Mouse (Mus musculus) CD4-positive helper T cell, adult 2 months (primary cell): ENCODE measurements around the gene Rlim.

Experiments
- DNase-seq: peaks from one replicate; pipeline ENCODE4 v3.0.0-alpha.2; 2012; ENCODE audit warnings: low read depth, missing footprints, low spot score

Gene Rlim

GRCm38 (mm10) chrX:103981169-103981689, at the start of gene Rlim:
Gene Rlim, minus strand, starts transcription at chrX:103981284.
- peak; percentile 96 for DNase-seq

DNA sequence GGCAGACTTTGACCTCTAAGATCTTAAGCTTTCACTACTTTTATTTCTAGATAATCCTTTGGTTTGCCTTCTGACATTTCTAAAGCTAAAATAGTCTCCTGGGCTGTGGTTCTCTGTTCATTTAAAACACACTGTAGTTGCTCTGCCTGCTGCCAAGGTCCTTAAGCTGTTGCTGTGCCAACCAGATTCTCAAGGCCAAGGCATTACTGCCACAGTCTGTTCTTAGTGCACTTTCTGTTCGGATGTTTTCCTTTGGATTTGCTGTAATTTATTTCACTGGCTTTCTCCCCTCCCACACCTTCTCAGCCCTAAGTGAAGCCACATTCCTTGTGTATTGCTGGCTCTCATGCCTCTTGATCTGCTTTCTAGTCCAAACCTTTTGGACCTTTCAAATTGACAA, 36.1 kb upstream of the Rlim start:
- no peak for DNase-seq

DNA sequence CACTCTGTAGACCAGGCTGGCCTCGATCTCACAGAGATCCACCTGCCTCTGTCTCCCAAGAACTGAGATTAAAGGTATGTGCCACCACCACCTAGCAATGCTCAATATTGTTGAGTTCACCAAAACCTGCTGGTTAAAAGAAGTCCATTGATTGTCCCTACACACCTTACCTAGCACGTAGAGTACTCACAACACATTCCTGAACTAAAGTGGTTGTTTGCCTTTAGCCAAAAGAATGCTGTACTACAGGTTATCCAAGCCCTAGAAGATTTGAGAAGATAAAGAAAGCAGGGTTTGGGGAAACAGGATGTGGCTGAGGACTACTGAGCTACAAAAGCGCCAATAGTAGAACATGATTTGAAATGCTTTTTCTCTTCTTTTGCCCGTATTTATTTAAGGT, 34.0 kb upstream of the Rlim start:
- no peak for DNase-seq

GRCm38 (mm10) chrX:104013318-104013811, 32.3 kb upstream of the Rlim start:
- no peak for DNase-seq

DNA sequence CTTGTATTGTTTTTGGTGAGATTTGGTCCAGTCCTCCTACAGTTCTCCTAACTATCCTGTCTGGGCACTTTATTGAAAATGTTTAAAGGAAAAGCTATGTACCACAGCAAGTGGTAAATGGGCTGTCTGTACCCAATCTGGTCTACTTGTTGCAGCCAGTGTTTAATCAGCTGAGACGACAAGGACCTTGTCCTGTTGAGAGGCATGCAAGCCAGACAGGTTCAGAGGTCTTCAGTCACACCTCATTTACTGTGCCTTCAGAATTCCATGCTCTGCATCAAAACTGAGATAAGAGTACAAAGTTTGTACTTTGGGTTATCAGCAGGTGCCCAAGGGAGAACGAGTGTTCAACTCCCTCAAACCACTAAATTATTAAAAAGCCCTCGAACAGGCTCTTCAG, 13.7 kb upstream of the Rlim start:
- no peak for DNase-seq

- no peak for DNase-seq
Measured at GRCm38 (mm10) chrX:103993864-103994263, 12.8 kb upstream of the Rlim start.

DNA sequence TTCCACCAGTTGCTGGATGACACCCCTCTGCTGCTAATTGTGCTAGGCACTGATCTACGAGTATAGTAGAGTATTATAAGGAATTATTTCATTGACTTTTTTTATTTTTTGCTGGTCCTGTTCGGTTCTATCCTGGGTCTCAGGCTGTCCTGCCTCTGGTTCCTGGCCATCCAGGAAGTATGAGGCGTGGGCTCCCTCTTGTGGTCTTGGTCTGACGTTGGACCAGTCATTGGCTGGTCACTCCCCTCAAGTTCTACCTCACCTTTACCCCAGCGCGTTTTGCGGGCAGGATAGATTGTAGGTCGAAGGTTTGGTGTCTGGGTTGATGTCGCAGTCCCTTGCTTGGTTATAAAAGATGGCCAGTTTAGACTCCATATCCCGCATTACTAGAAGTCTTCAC, 10.6 kb upstream of the Rlim start:
- DNase-seq, result no peak

DNA sequence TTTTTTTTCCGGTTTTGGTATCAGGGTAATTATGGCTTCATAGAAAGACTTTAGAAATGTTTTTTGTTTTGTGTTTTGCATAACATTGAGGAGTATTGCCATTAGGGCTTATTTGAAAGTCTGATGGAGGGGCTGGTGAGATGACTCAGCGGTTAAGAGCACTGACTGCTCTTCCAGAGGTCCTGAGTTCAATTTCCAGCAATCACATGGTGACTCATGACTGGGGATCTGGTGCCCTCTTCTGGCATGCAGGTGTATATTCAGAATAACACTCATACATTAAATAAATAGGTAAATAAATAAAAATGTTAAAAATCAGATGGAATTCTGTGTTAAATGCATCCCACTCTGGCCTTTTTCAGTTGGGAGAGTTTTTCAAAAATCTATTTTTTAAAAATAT, 9.3 kb upstream of the Rlim start:
- peak; percentile 39 for DNase-seq

GRCm38 (mm10) chrX:103987215-103987964, 6.3 kb upstream of the Rlim start:
- DNase-seq, result no peak

DNA sequence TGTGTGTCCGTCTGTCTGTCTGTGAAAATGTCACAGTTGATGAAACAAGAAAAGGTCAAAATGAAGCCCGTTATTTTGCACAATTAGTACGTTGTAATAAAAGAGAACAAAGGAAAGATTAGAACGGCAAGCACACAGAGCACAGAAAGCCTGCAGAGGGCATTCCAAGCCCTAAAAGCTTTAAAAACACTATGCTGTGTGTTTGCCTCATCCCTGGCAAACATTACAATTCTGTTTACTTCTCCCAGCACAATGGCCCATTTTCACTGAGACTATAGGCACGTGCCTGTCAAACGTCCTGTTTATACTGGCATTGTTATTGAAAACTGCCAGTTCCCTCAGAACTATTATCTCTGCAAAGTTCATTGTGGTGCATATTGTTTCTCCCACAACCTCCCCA, 5.1 kb upstream of the Rlim start:
- DNase-seq, result no peak

DNA sequence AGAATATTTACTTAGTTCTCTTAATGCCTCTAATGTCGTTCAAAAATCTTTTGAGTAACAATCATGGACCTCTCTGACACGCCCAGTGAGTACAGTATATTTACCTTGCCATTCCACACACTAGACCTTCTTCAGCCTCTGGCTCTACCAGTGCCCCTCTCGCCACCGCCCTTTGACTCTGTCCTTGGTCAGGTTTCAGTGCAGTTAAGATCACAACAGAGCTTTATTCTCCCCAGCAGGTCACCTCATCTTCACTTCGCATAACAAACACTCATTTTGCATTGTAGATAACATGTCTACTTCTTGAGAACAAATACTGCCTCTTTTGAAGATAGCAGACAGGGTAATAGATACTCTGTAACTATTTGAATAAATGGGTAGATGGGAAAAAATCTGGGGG, 3.9 kb upstream of the Rlim start:
- no peak for DNase-seq

- no peak for DNase-seq
Measured at GRCm38 (mm10) chrX:103981806-103982205, 722 bp upstream of the Rlim start.

DNA sequence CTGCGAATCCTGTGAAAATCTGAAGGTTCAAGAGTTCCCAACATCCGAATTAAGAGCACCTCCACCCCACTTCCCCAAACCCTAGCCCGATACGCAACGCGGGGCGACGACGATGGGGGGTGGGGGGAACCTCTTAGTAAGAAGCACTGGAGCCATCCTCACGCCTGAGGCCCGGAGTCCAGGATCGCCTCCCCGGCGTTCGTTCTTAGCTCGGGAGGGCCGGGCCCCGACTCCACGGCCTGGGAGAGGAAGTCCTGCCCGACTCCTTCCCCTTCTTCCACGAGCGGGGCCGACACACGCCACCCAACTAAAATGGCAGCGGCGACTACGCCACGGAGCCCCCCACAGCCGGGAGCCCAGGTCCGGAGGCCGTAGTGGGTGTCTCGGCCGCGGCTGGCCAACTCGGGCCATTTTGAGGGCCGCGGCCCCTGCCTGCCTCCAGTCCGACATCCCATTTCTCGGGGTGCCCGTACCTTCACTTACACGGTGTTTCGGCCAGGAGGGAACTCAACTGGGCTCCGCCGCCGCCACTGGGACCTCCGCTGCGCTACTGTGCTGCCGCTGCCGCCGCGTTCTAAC, 405 bp downstream of the Rlim start:
- peak; percentile 64 for DNase-seq

GRCm38 (mm10) chrX:103980036-103980435, 1.0 kb downstream of the Rlim start:
- peak; percentile 46 for DNase-seq

GRCm38 (mm10) chrX:103939701-103940100, 41.4 kb downstream of the Rlim start:
- no peak for DNase-seq

- DNase-seq, result no peak
Measured at GRCm38 (mm10) chrX:103937333-103937732, 43.8 kb downstream of the Rlim start.

- DNase-seq, result no peak
Measured at GRCm38 (mm10) chrX:103922436-103922835, 58.6 kb downstream of the Rlim start.

DNA sequence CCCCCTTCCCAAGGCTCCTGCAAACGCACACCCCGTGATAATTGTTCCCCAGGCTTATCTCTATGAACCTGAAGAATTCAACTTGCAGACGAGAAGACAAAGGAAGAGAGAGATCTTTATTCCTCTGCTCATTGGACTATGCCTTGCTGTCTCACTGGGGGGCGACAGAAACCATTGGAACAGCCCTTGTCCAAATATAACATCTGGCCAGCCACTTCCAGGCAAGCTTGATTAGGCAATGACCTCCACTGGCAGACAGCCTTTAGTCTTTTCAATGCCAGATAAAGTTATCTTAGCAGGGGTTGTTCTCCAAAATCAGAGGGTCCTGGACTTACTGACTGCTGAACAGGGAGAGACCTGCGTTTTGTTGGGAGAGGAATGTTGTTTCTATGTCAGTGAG, 62.1 kb downstream of the Rlim start:
- DNase-seq, result no peak

DNA sequence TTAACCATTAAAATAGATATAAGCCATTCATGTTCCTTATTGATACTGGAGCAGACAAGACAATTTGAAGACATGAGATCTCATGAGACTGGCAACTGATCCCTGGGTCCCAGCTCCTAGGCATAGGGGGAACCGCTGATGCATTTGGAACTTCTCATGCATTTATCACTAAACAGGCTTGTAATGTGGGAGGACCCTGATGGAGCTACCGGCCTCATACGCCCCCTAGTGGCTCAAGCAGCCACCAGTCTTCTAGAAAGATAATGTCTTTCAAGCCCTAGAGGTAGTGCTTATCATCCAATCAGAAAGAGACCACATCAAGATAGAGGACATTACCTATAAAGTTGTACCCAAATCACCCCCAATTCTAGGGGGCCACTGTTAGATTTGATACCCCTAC, 66.3 kb downstream of the Rlim start:
- DNase-seq, result peak; percentile 40
